Mouse (Mus musculus): ENCODE results near the gene Parva. TPM values are rescaled to one million over a fixed set of nuclear protein-coding genes. Genes with fewer than 3 reads are reported as not detected.

The Parva gene
- polyA plus RNA-seq, 1 experiment from 2014 or later: 66.2 TPM

GRCm38 (mm10) chr7:112400175-112400574 is 27.1 kb upstream of the Parva start:
- Histone ChIP-seq H3K4me3 (no peak overlapping the region), H3K9me3 (replicated peaks) (no peaks in the 10 kb centered on the region), H3K36me3 (no peaks in the 10 kb centered on the region), H3K27me3 (no peaks in the 10 kb centered on the region), H3K9ac (no peak overlapping the region), H3K4me2 (replicated peaks) (no peak overlapping the region), H3K27ac (no peak overlapping the region; the same call in 1 of the 2 replicates), H3K4me1 (0 out of 2 replicates have a peak, but pooled peaks cover 4% of the 10 kb centered on the region)
- ATAC-seq (ENCODE audit: low FRiP score): peak; percentile 26; the same call in 1 of the 2 replicates
- WGBS: 47% methylated on average over 6 of the region's 6 CpGs

DNA sequence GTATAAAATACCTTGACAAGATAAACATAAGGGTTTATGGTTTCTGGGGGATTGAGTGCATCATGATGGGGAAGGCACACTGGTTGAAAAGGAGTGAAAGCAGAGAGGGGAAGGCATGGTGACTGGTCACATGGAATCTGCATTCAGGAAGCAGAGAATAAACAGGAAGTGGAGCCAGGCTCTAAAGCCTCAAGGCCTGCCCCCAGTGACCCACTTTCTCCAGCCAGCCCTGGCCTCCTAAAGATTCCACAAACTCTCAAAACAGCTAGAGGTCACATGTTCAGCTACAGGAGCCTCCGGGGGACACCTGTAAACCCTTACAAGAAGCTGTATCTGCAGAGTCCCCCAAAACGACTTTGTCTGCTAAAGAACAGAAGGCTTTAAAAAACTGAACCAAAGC is 22.2 kb upstream of the Parva start:
- 0 out of 2 replicates have a peak, but pooled peaks cover 8% of the 10 kb centered on the region for H3K4me1 ChIP-seq
- no peaks in the 10 kb centered on the region for H3K9me3 ChIP-seq (replicated peaks)
- no peaks in the 10 kb centered on the region for H3K36me3 ChIP-seq
- H3K4me3 ChIP-seq: no peak overlapping the region
- ATAC-seq (ENCODE audit: low FRiP score): no peak
- WGBS: 60% methylated on average over 2 of the region's 2 CpGs
- no peak overlapping the region for H3K4me2 ChIP-seq (replicated peaks)
- no peak overlapping the region for H3K27ac ChIP-seq
- no peaks in the 10 kb centered on the region for H3K27me3 ChIP-seq
- H3K9ac ChIP-seq: no peak overlapping the region

DNA sequence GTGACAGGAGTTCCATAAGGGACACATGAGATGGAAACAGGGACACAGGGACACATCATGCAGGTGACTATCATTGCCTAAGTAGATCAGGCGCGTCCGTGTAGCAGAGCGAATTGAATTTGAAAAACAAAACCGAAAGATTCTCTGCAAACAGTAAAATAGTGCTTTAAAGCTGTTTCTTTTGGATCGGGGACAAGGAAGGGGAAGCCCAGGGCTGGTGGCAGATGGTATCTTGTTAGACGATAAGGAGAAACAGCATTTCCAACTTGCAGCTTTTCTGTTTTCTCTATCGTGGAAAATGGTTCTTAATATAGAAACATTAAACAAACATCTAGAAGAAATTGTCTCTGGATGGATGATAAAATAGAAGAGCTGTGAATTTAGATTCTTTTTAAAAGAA is 21.7 kb upstream of the Parva start:
- Histone ChIP-seq H3K36me3 (no peaks in the 10 kb centered on the region), H3K4me2 (replicated peaks) (no peak overlapping the region), H3K9ac (no peak overlapping the region), H3K27me3 (no peaks in the 10 kb centered on the region), H3K4me3 (no peak overlapping the region), H3K9me3 (replicated peaks) (no peaks in the 10 kb centered on the region), H3K27ac (no peak overlapping the region), H3K4me1 (0 out of 2 replicates have a peak, but pooled peaks cover 8% of the 10 kb centered on the region)
- no peak for ATAC-seq (ENCODE audit: low FRiP score)
- WGBS: 87% methylated on average over 8 of the region's 8 CpGs

GRCm38 (mm10) chr7:112407597-112407996 is 19.7 kb upstream of the Parva start:
- no peak overlapping the region for H3K9ac ChIP-seq
- H3K4me3 ChIP-seq: no peak overlapping the region
- H3K4me2 ChIP-seq (replicated peaks): no peak overlapping the region
- H3K36me3 ChIP-seq: no peaks in the 10 kb centered on the region
- no peak for ATAC-seq (ENCODE audit: low FRiP score)
- H3K27me3 ChIP-seq: no peaks in the 10 kb centered on the region
- 0 out of 2 replicates have a peak, but pooled peaks cover 8% of the 10 kb centered on the region for H3K4me1 ChIP-seq
- H3K9me3 ChIP-seq (replicated peaks): no peaks in the 10 kb centered on the region
- H3K27ac ChIP-seq: no peak overlapping the region
- 74% methylated on average over 7 of the region's 7 CpGs for whole genome bisulfite sequencing

DNA sequence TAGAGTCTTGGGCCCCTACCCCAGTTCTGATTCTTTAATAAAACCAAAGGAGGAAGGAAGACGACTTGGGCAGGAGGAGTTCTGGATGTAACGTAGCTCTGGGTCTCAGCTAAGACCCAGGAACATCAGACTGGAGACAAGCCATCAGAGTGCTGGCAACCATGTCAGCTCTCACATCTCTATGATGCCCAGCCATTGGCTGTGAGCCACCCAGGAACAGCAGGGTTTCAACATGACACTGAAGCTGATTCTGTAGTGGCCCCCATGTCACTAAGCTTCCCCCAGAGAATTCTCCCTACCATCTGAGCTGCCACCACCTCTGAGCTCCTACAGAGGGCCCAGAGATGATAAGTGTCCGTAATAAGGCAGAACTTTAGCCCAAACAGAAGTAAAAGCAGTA is 17.3 kb upstream of the Parva start:
- Histone ChIP-seq H3K27me3 (no peaks in the 10 kb centered on the region), H3K9me3 (replicated peaks) (no peaks in the 10 kb centered on the region), H3K4me1 (0 out of 2 replicates have a peak, but pooled peaks cover 8% of the 10 kb centered on the region), H3K4me2 (replicated peaks) (no peak overlapping the region), H3K4me3 (no peak overlapping the region), H3K9ac (no peak overlapping the region), H3K27ac (no peak overlapping the region), H3K36me3 (no peaks in the 10 kb centered on the region)
- ATAC-seq (ENCODE audit: low FRiP score): no peak
- 93% methylated on average over 3 of the region's 3 CpGs for WGBS

- Histone ChIP-seq H3K4me2 (replicated peaks) (no peak overlapping the region), H3K9ac (no peak overlapping the region), H3K9me3 (replicated peaks) (no peaks in the 10 kb centered on the region), H3K4me3 (no peak overlapping the region), H3K4me1 (peaks cover 17% of the 10 kb centered on the region), H3K27ac (no peak overlapping the region), H3K36me3 (no peaks in the 10 kb centered on the region), H3K27me3 (0 out of 2 replicates have a peak, but pooled peaks cover 6% of the 10 kb centered on the region)
- 85% methylated on average over 6 of the region's 6 CpGs for WGBS
- no peak for ATAC-seq (ENCODE audit: low FRiP score)
Measured at GRCm38 (mm10) chr7:112413286-112413685, 14.0 kb upstream of the Parva start.

DNA sequence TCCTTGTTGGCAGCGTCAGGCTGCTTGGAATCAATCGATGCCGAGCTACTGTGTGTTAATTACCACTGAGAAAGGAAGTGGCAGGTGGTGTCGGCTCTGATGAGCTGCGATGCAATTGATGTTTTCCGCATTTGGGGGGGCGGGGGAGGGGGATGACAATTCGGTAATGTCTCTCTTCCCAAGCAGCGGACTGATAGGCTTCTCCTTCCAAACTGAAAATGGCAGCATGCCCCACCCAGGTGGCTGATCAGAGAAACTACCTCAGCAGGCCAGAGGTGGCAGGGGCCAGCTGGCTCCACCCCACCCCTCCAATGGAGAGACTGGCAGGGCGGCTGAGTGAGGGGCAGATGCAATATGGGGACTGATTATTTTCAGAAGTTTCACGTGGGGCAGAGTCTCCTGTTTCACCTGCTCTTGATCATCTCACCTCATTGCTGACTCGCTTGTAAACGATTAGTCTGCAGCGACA is 11.2 kb upstream of the Parva start:
- Histone ChIP-seq H3K27ac (peak overlapping the region; percentile 24; the same call in 1 of the 2 replicates), H3K4me3 (no peak overlapping the region), H3K4me2 (replicated peaks) (peak overlapping the region; percentile 46), H3K27me3 (0 out of 2 replicates have a peak, but pooled peaks cover 6% of the 10 kb centered on the region), H3K4me1 (peaks cover 17% of the 10 kb centered on the region), H3K36me3 (no peaks in the 10 kb centered on the region), H3K9me3 (replicated peaks) (no peaks in the 10 kb centered on the region), H3K9ac (no peak overlapping the region)
- 15% methylated on average over 14 of the region's 14 CpGs for WGBS
- ATAC-seq (ENCODE audit: low FRiP score): peak; percentile 29; the same call in 1 of the 2 replicates

DNA sequence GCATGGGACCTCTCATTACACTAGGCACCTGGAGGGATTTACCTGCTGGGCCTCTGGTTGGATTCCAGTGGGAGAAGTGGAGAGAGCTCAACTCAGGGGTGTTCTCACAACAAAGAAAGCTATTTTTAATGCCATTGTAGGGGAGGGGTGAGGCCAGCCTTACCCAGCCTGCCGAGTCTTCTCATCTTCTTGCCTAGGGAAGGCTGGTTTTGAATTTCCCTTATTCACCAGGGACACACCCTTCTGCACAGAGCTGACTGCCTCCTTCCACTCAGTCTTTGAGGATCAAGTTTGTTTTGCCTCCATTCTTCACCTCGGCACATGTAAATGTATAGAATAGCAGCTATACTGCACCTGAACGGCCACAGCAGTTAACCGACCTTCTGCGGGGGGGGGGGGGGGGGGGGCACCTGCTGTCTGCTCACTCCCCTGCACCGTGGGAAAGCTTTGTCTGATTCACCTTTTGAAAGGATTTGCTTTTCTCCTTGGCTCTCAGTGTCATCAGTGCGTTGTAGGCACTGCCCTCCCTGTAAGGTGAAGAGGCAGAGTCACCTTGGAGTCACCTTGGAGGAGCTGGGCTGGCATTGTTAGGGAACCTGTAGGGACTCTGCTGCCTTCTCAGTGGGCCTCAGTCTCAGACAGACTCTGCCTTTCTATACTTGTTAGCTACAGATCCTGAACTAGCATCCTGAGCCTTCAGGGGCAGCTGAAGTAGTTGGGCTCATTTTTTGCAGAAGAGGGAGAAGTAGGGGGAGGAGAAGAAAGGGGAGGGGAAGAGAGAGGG is 10.4 kb upstream of the Parva start:
- no peaks in the 10 kb centered on the region for H3K36me3 ChIP-seq
- H3K4me1 ChIP-seq: peaks cover 17% of the 10 kb centered on the region
- H3K4me2 ChIP-seq (replicated peaks): peak overlapping the region; percentile 46
- WGBS: 15% methylated on average over 7 of the region's 7 CpGs
- ATAC-seq (ENCODE audit: low FRiP score): 0 out of 2 replicates have a peak, but pooled peaks have one; percentile 43
- H3K4me3 ChIP-seq: no peak overlapping the region
- H3K27ac ChIP-seq: 0 out of 2 replicates have a peak overlapping the region, but pooled peaks have one; percentile 23
- H3K9ac ChIP-seq: no peak overlapping the region
- no peaks in the 10 kb centered on the region for H3K9me3 ChIP-seq (replicated peaks)
- H3K27me3 ChIP-seq: 0 out of 2 replicates have a peak, but pooled peaks cover 6% of the 10 kb centered on the region

GRCm38 (mm10) chr7:112417598-112417997 is 9.7 kb upstream of the Parva start:
- no peak overlapping the region for H3K9ac ChIP-seq
- no peak overlapping the region for H3K4me2 ChIP-seq (replicated peaks)
- H3K4me3 ChIP-seq: no peak overlapping the region
- H3K4me1 ChIP-seq: peaks cover 17% of the 10 kb centered on the region
- no peaks in the 10 kb centered on the region for H3K9me3 ChIP-seq (replicated peaks)
- no peak for ATAC-seq (ENCODE audit: low FRiP score)
- H3K27me3 ChIP-seq: 0 out of 2 replicates have a peak, but pooled peaks cover 6% of the 10 kb centered on the region
- no peak overlapping the region for H3K27ac ChIP-seq
- WGBS: 69% methylated on average over 4 of the region's 4 CpGs
- H3K36me3 ChIP-seq: no peaks in the 10 kb centered on the region

DNA sequence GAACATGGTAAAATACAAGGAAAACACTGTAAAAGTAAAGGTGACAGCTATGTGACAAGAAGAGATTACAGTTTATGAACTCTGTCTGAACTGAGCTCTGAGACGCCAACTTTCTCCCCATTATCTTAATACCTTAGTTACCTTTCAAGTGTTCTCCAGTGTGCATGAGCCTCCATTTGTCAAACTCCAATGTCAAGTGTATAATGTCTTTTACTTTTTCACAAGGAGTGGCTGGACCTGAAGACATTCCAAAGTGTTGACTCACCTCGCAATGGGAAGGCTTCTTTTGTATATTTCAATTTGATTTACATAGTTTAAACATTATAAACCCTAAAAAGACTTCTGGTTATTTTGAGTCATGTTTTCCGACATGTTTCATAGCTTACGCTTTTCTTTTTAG is 3.9 kb upstream of the Parva start:
- H3K27ac ChIP-seq: no peak overlapping the region
- no peak overlapping the region for H3K4me2 ChIP-seq (replicated peaks)
- 0 out of 2 replicates have a peak, but pooled peaks cover 4% of the 10 kb centered on the region for H3K4me1 ChIP-seq
- 91% methylated on average over 4 of the region's 4 CpGs for WGBS
- no peak overlapping the region for H3K9ac ChIP-seq
- ATAC-seq (ENCODE audit: low FRiP score): no peak
- H3K4me3 ChIP-seq: no peak overlapping the region
- H3K36me3 ChIP-seq: no peaks in the 10 kb centered on the region
- no peaks in the 10 kb centered on the region for H3K27me3 ChIP-seq
- no peaks in the 10 kb centered on the region for H3K9me3 ChIP-seq (replicated peaks)

DNA sequence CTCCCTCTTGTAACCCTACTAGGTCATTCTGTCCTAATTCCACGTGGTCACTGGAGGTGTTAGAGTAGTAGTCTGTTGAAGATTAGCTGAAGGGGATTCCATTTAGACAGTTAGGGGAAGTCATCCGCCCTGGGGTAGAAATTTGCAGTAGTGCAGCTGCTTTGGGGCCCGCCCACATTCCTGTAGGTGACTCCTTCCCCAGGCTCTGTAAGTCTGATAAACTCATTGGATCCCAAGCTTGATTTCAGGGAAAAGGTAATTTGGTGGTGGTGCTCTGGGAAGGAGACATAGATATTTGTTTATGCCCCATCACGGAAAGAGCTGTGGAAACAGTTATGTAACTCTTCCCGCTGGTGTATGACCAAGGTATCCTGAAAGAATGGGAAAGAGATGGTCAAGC is 494 bp upstream of the Parva start:
- Histone ChIP-seq H3K27ac (no peak overlapping the region), H3K4me3 (no peak overlapping the region), H3K4me1 (0 out of 2 replicates have a peak, but pooled peaks cover 7% of the 10 kb centered on the region), H3K27me3 (no peaks in the 10 kb centered on the region), H3K36me3 (0 out of 2 replicates have a peak, but pooled peaks cover 3% of the 10 kb centered on the region), H3K4me2 (replicated peaks) (peak overlapping the region; percentile 87; the same call in 1 of the 2 replicates), H3K9me3 (replicated peaks) (peaks cover 3% of the 10 kb centered on the region; the same call in 1 of the 2 replicates), H3K9ac (no peak overlapping the region)
- 66% methylated on average over 5 of the region's 5 CpGs for WGBS
- no peak for ATAC-seq (ENCODE audit: low FRiP score)

GRCm38 (mm10) chr7:112428158-112428535 is 842 bp downstream of the Parva start:
- 0 out of 2 replicates have a peak, but pooled peaks cover 3% of the 10 kb centered on the region for H3K36me3 ChIP-seq
- H3K27me3 ChIP-seq: no peaks in the 10 kb centered on the region
- peaks cover 3% of the 10 kb centered on the region; the same call in 1 of the 2 replicates for H3K9me3 ChIP-seq (replicated peaks)
- peak overlapping the region; percentile 86 for H3K27ac ChIP-seq
- H3K4me1 ChIP-seq: 0 out of 2 replicates have a peak, but pooled peaks cover 7% of the 10 kb centered on the region
- H3K4me2 ChIP-seq (replicated peaks): peak overlapping the region; percentile 87
- whole genome bisulfite sequencing: 0% methylated on average over 22 of the region's 22 CpGs
- H3K9ac ChIP-seq: peak overlapping the region; percentile 69
- peak overlapping the region; percentile 58 for H3K4me3 ChIP-seq
- peak; percentile 87 for ATAC-seq (ENCODE audit: low FRiP score)
